Mouse (Mus musculus): ENCODE results near the gene Kcnk2. TPM values are rescaled to one million over a fixed set of nuclear protein-coding genes. Genes with fewer than 3 reads are reported as not detected.

The Kcnk2 gene
- 11.1 and 12.6 TPM in 2 replicates for polyA plus RNA-seq (2012; rRNA removed)
- 12.0 and 13.1 TPM in 2 replicates for polyA plus RNA-seq (2014; fragmentation: Nextera tagmentation; extraction: Ambion mirVana)

GRCm38 (mm10) chr1:189402223-189402943 lies at the start of gene Kcnk2:
Gene Kcnk2, minus strand, starts transcription at chr1:189402273.
- peak within 1 kb of the TSS; percentile 44 for H3K4me2 ChIP-seq (replicated peaks; ENCODE audit: low read depth, low read length, severe bottlenecking)

DNA sequence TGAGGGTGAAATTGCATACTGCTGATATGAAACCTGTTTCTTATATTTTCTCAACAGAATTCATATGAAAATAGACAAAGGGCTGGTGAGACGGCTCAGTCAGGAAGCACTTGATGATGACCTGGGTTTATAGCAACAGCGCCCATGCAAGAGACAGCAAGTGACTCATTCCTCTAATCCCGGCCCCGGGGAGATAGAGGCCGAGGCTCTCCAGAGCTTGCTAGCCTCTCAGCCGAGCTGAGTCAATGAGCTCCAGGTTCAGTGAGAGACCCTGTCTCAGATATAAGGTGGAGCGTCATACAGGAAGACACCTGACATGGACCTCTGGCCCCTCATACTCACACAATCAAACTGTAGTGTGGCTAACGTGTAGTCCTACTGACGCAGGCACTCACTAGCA lies 38.7 kb upstream of the Kcnk2 start:
- no peak for TF ChIP-seq POLR2A (IDR thresholded peaks at IDR 0.05; ENCODE audit: borderline replicate concordance, extremely low read depth, insufficient read depth, insufficient read length)
- H3K27ac ChIP-seq (replicated peaks; ENCODE audit: low read depth, low read length), result no peak overlapping the region
- H3K9me3 ChIP-seq (ENCODE audit: control insufficient read depth, low read length), result no peaks in the 10 kb centered on the region
- H3K4me1 ChIP-seq (ENCODE audit: control insufficient read depth, insufficient read depth, low read length), result no peaks in the 10 kb centered on the region
- whole genome bisulfite sequencing, result 75% methylated on average over 9 of the region's 9 CpGs
- no peak overlapping the region for H3K4me3 ChIP-seq (replicated peaks; ENCODE audit: low read length)
- no peak for ATAC-seq (ENCODE audit: low FRiP score, low read depth)
- H3K4me2 ChIP-seq (replicated peaks; ENCODE audit: low read depth, low read length, severe bottlenecking), result no peak overlapping the region
- no peaks in the 10 kb centered on the region for H3K27me3 ChIP-seq (ENCODE audit: control insufficient read depth, insufficient read depth, low read length)
- no peaks in the 10 kb centered on the region for H3K36me3 ChIP-seq (ENCODE audit: control insufficient read depth, insufficient read depth, low read length)
- H3K9ac ChIP-seq (ENCODE audit: low read depth, low read length, severe bottlenecking), result no peak overlapping the region
- DNase-seq (ENCODE audit: low spot score), result no peak

More at GRCm38 (mm10) chr1:189402223-189402943, at the start of gene Kcnk2:
- WGBS, result 18% methylated on average over 14 of the region's 14 CpGs
- Histone ChIP-seq H3K27me3 (ENCODE audit: control insufficient read depth, insufficient read depth, low read length) (no peaks in the 10 kb centered on the region), H3K9me3 (ENCODE audit: control insufficient read depth, low read length) (no peaks in the 10 kb centered on the region), H3K4me3 (replicated peaks; ENCODE audit: low read length) (peak within 1 kb of the TSS; percentile 14), H3K4me1 (ENCODE audit: control insufficient read depth, insufficient read depth, low read length) (peaks cover 21% of the 10 kb centered on the region), H3K9ac (ENCODE audit: low read depth, low read length, severe bottlenecking) (no peak within 1 kb of the TSS), H3K36me3 (ENCODE audit: control insufficient read depth, insufficient read depth, low read length) (no peaks in the 10 kb centered on the region), H3K27ac (replicated peaks; ENCODE audit: low read depth, low read length) (no peak within 1 kb of the TSS; the same call in 1 of the 2 replicates)
- no peak for TF ChIP-seq POLR2A (IDR thresholded peaks at IDR 0.05; ENCODE audit: borderline replicate concordance, extremely low read depth, insufficient read depth, insufficient read length)
- ATAC-seq (ENCODE audit: low FRiP score, low read depth) (peak; percentile 50; the same call in 1 of the 2 replicates), DNase-seq (ENCODE audit: low spot score) (peak; percentile 6)

GRCm38 (mm10) chr1:189437126-189437525 lies 35.1 kb upstream of the Kcnk2 start:
- H3K4me1 ChIP-seq (ENCODE audit: control insufficient read depth, insufficient read depth, low read length), result no peaks in the 10 kb centered on the region
- no peaks in the 10 kb centered on the region for H3K36me3 ChIP-seq (ENCODE audit: control insufficient read depth, insufficient read depth, low read length)
- H3K9me3 ChIP-seq (ENCODE audit: control insufficient read depth, low read length), result no peaks in the 10 kb centered on the region
- TF ChIP-seq POLR2A (IDR thresholded peaks at IDR 0.05; ENCODE audit: borderline replicate concordance, extremely low read depth, insufficient read depth, insufficient read length), result no peak
- H3K27me3 ChIP-seq (ENCODE audit: control insufficient read depth, insufficient read depth, low read length), result no peaks in the 10 kb centered on the region
- DNase-seq (ENCODE audit: low spot score) (no peak), ATAC-seq (ENCODE audit: low FRiP score, low read depth) (no peak)
- H3K4me3 ChIP-seq (replicated peaks; ENCODE audit: low read length), result no peak overlapping the region
- no peak overlapping the region for H3K4me2 ChIP-seq (replicated peaks; ENCODE audit: low read depth, low read length, severe bottlenecking)
- no peak overlapping the region for H3K27ac ChIP-seq (replicated peaks; ENCODE audit: low read depth, low read length)
- WGBS, result 75% methylated on average over 5 of the region's 5 CpGs
- H3K9ac ChIP-seq (ENCODE audit: low read depth, low read length, severe bottlenecking), result no peak overlapping the region

DNA sequence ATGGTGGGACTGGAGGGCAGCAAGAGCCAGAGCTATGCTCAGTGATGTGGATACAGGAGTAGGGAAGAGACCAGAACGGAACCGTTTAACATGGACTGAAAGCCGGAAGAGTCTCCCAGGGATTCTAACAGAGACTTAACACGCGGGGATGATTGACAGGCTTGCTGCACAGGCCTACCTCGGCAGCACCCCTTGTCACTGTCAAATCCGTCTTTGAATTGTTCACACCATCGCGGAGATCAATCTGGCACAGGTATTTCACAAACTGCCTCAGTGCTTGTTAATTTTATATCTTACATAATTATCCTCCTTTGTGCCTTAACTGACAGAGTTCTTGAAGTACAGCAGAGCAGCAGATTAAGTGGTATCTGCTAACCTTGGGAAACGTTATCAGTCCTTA lies 33.4 kb upstream of the Kcnk2 start:
- no peak for DNase-seq (ENCODE audit: low spot score)
- WGBS, result 88% methylated on average over 10 of the region's 10 CpGs
- no peak for ATAC-seq (ENCODE audit: low FRiP score, low read depth)
- Histone ChIP-seq H3K36me3 (ENCODE audit: control insufficient read depth, insufficient read depth, low read length) (no peaks in the 10 kb centered on the region), H3K9me3 (ENCODE audit: control insufficient read depth, low read length) (no peaks in the 10 kb centered on the region), H3K4me2 (replicated peaks; ENCODE audit: low read depth, low read length, severe bottlenecking) (no peak overlapping the region), H3K4me3 (replicated peaks; ENCODE audit: low read length) (no peak overlapping the region), H3K27me3 (ENCODE audit: control insufficient read depth, insufficient read depth, low read length) (no peaks in the 10 kb centered on the region), H3K9ac (ENCODE audit: low read depth, low read length, severe bottlenecking) (no peak overlapping the region), H3K4me1 (ENCODE audit: control insufficient read depth, insufficient read depth, low read length) (no peaks in the 10 kb centered on the region), H3K27ac (replicated peaks; ENCODE audit: low read depth, low read length) (no peak overlapping the region)
- no peak for TF ChIP-seq POLR2A (IDR thresholded peaks at IDR 0.05; ENCODE audit: borderline replicate concordance, extremely low read depth, insufficient read depth, insufficient read length)

GRCm38 (mm10) chr1:189431479-189431878 lies 29.4 kb upstream of the Kcnk2 start:
- ATAC-seq (ENCODE audit: low FRiP score, low read depth) (no peak), DNase-seq (ENCODE audit: low spot score) (no peak)
- H3K27me3 ChIP-seq (ENCODE audit: control insufficient read depth, insufficient read depth, low read length), result no peaks in the 10 kb centered on the region
- 0 out of 2 replicates have a peak, but pooled peaks cover 2% of the 10 kb centered on the region for H3K4me1 ChIP-seq (ENCODE audit: control insufficient read depth, insufficient read depth, low read length)
- no peaks in the 10 kb centered on the region for H3K36me3 ChIP-seq (ENCODE audit: control insufficient read depth, insufficient read depth, low read length)
- WGBS, result 49% methylated on average over 5 of the region's 5 CpGs
- H3K4me2 ChIP-seq (replicated peaks; ENCODE audit: low read depth, low read length, severe bottlenecking), result no peak overlapping the region
- no peak overlapping the region for H3K4me3 ChIP-seq (replicated peaks; ENCODE audit: low read length)
- H3K9me3 ChIP-seq (ENCODE audit: control insufficient read depth, low read length), result no peaks in the 10 kb centered on the region
- no peak overlapping the region for H3K27ac ChIP-seq (replicated peaks; ENCODE audit: low read depth, low read length)
- H3K9ac ChIP-seq (ENCODE audit: low read depth, low read length, severe bottlenecking), result no peak overlapping the region
- TF ChIP-seq POLR2A (IDR thresholded peaks at IDR 0.05; ENCODE audit: borderline replicate concordance, extremely low read depth, insufficient read depth, insufficient read length), result no peak

Measured in limb, embryonic 14.5 days (tissue).